Mouse (Mus musculus) brown adipose tissue, adult 24 weeks (tissue): ENCODE data around the gene Myo1a. TPM values are rescaled to one million over a fixed set of nuclear protein-coding genes. Genes with fewer than 3 reads are reported as not detected.

Experiments used
- H3K27ac ChIP-seq: fragments of 200-500 bp; replicated peaks from 2 replicates; pipeline ENCODE4 v1.5.1; 2012; ENCODE audit warnings: low read depth, mild to moderate bottlenecking, low read length
- H3K4me1 ChIP-seq: fragments of 200-500 bp; 2 replicates; pipeline ENCODE4 v1.6.1; 2012; ENCODE audit warnings: low read length, mixed read lengths; ENCODE audit not compliant: control insufficient read depth, insufficient read depth, insufficient read length
- H3K4me3 ChIP-seq: fragments of 200-500 bp; 2 replicates; pipeline ENCODE4 v1.5.1; 2012; ENCODE audit warnings: low read depth, mild to moderate bottlenecking, low read length, moderate library complexity; ENCODE audit not compliant: insufficient read depth
- polyA plus RNA-seq: library from polyadenylated mRNA; stranded (reverse); fragments of >200 nt; gene quantifications from 2 replicates; pipeline ENCODE4 v1.2.4, GENCODE M21; 2012; ENCODE audit not compliant: missing spikeins, insufficient read depth, insufficient read length

Gene Myo1a
- polyA plus RNA-seq, 1 experiment = not detected

DNA sequence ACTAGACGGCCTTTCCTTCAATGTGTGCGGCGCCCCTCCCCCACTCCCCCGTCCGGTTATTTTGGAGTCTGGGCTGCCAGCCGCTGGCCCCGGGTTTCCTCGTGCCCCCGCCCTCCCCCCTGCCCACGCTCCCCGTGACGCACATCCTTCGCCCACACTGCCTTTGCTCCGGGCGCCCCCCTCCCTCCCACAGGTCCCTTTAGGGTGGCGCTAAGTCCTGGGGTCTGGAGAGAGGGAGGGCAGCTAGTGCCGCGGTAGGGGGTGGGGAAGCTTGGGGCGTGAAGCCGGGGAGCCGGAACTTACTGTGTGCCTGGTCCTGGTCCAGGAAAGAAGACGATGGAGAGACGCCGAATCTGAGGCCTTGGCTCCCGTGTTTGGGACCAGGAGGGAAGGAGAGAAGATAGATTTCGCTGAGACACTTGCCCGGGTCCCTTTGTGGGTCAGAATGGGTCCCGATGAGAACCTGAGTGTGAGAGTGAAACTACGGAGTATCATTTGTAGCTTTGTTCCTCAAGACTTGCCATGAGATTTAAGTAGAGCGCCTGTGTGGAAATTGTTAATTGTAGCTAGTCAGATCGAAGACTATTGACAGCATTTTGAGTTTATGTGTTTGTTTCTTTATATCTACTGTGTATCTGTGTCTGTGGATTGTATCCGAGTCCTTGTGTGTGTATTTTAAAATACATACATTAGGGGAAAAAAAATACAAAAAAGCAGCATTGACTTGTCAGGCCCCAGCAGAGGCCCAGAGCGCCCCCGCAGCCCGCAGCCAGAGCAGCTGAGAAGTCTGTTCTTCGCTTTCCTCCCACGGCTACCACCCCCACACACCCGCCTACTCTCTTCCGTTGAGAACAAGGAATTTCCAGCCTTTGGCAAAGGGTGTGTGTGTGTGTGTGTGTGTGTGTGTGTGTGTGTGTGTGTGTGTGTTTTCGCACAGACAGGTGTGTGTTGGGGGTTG is 36.6 kb upstream of the Myo1a start, which contains the start of gene Nab2:
Gene Nab2, minus strand, starts transcription at position 476 of the 958 bp plus-strand sequence.
- peaks cover 3% of the 10 kb centered on the region for H3K4me1 ChIP-seq
- H3K27ac ChIP-seq = peak within 1 kb of the TSS; percentile 100
- H3K4me3 ChIP-seq = peak within 1 kb of the TSS; percentile 64

DNA sequence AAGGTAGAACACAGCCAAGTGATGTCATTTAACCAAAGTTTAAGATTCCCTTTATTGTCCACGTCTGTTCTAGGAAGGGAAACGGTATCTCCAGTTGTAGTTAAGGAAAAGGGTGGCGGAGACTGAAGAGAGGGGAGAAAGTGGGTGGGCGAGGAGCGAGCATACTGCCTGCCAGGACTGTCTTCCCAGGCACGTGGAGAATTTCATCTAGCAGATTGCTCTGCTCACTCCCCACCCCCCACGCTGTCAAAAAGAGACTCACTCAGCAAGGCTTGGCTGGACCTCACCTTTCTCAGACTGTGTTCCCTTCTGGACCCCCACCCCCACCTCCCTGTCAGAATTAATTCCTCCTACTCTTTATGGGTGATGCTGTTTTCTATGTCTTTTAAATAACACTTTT is 35.8 kb upstream of the Myo1a start:
- Histone ChIP-seq H3K4me3 (0 out of 2 replicates have a peak overlapping the region, but pooled peaks have one; percentile 64), H3K27ac (peak overlapping the region; percentile 100), H3K4me1 (peaks cover 3% of the 10 kb centered on the region)

DNA sequence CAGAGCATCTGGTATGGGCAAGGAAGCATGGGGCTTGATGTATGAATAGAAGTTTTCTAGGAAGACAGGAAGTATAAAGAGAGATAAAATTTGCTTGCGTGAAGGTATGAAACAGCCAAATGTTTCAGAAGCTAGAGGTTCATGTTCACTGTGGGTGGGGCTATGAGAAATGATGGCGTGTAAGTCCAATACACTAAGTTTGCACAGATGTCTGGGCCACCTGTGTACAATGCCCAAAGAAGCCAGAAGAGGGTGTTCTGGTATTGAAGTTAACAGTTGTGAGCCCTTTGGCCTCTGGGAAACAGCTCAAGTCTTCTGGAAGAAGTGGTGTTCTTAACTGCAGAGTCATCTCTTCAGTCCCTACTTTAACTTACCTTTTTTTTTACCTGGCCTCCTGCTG is 34.8 kb upstream of the Myo1a start:
- Histone ChIP-seq H3K27ac (no peak overlapping the region), H3K4me3 (no peak overlapping the region), H3K4me1 (peaks cover 3% of the 10 kb centered on the region)

DNA sequence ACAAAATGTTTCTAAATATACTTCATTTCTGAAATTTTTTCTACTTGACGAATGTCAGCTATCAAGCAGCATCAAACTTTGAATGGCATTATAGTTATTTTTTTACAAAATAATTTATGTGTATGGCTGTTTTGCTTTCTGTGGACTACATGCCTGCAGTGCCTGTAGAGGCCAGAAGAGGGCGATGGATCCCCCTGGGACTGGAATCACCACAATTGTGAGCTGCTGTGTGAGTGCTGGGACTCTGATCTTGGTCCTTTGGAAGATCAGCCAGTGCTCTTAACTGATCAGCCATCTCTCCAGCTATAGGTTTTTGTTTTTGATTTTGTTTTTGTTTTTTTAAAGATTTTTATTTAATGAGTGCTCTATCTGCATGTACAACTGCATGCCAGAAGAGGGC is 33.7 kb upstream of the Myo1a start:
- Histone ChIP-seq H3K4me1 (peaks cover 3% of the 10 kb centered on the region; the same call in 1 of the 2 replicates), H3K27ac (no peak overlapping the region), H3K4me3 (no peak overlapping the region)

DNA sequence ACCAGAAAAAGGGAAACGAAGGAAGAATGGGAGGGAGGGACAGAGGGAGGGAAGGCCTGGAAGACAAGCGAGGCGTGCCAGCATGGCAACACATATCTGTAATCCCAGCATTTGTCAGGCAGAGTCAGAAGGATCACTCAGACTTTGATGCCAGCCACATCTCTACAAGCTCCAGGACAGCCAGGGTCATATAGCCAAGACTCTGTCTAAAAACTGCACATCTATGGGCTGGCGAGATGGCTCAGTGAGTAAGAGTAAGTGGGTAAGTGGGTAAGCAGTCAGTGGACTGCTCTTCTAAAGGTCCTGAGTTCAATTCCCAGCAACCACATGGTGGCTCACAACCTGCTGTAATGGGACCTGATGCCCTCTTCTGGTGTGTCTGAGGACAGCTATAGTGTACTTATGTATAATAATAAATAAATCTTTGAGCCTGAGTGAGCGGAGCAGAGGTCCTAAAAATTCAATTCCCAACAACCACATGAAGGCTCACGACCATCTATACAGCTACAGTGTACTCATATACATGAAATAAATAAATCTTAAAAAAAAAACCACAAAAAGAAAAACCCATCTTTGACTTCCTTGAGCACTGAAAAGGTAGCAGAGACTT is 30.8 kb upstream of the Myo1a start:
- H3K4me1 ChIP-seq = peaks cover under 1% of the 10 kb centered on the region; the same call in 1 of the 2 replicates
- no peak overlapping the region for H3K27ac ChIP-seq
- H3K4me3 ChIP-seq = no peak overlapping the region

DNA sequence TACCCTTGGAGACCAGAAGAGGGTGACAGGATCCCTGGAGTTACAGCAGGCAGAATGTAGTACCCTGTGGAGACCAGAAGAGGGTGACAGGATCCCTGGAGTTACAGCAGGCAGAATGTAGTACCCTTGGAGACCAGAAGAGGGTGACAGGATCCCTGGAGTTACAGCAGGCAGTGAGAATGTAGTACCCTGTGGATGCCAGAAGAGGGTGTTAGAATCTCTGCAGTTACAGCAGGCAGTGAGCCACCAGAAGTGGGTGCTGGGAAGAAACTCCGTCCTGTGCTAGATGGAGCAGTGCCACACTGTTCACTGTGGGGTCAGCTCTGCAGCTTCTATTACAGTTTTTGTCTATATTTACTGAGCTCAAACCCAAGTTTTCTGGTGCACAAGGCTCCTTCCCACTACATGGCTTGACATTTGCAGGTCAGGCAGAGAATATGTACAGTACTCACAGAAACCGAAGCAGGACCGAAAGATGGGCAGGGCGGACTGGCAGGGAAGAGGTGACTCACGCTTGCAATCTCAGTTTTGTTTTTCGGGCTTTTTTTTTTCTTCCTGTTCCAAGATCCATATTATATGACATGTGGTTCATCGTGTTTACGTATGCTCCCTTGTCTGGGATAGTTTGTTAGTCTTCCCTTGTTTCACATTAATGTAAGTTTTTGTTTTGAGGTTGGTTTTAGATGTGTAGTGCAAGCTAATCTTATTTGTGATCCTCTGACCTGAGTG is 30.0 kb upstream of the Myo1a start:
- H3K4me3 ChIP-seq = peak overlapping the region; percentile 22; the same call in 1 of the 2 replicates

DNA sequence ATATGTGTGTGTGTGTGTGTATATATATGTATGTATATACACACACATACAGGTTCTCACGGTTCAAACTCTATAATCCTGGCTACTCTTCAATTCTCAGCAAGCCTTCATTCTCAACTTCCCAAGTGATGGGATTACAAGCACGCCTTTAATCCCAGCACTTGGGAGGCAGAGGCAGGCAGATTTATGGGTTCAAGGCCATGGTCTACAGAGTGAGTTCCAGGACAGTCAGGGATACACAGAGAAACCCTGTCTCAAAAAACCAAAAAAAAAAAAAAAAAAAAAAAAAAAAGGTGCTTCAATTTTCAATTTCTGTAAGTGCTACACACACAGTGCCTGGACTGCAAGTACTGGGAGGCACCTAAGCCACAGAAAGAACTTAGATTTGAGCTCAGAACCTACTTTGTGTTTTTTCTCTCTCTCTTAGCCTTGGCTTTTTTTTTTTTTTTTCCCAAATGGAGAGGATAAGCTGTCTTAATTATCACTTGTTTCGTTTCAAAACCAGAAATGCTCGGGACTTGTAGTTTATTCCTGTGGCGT is 29.0 kb upstream of the Myo1a start:
- peak overlapping the region; percentile 71; the same call in 1 of the 2 replicates for H3K4me3 ChIP-seq
- H3K4me1 ChIP-seq = no peaks in the 10 kb centered on the region
- H3K27ac ChIP-seq = peak overlapping the region; percentile 60; the same call in 1 of the 2 replicates

More for the DNA sequence above, 30.0 kb upstream of the Myo1a start:
- no peaks in the 10 kb centered on the region for H3K4me1 ChIP-seq
- H3K27ac ChIP-seq = peak overlapping the region; percentile 50

DNA sequence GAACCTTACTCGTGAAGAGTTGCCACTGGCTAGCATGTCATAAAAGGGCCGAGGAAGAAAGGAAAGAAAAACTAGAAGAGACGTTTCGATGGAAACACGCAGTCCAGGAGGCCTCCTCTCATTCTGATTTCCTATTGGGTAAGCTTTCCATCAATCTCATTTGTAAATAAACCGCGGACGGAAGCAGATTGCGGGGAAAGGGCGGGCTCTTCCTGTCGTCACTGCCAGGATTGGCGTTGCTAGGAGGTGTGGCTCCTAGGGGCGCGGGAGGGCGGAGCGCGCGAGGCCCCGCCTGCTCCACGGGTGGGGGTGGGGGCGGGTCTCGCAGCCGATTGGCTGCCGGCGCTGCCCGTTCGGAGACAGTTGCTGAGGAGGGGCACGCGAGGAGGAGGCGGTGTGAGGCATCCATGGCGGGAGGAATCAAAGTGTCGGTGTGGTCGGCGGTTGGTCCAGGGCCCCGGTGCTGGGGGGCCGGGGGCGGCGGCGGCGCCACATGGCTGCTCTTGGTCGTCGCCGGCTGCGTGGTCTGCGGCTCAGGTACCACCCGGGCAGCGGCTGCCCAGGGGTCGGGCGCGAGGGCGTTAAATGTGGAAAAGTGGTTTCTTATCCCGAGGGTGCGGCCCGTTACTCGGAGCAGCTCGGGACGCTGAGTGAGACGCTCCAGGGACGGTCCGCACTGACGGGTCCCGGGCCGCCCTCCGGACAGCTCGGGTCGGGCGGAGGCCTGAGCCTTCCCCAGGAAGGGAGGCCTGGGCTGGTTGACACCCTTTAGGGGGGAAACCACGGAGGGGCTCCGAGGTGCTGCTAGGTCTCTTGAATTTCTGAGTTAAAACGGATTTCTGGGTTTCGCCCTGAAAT is 28.1 kb upstream of the Myo1a start:
- Histone ChIP-seq H3K27ac (peak overlapping the region; percentile 60), H3K4me1 (no peaks in the 10 kb centered on the region), H3K4me3 (peak overlapping the region; percentile 71)

DNA sequence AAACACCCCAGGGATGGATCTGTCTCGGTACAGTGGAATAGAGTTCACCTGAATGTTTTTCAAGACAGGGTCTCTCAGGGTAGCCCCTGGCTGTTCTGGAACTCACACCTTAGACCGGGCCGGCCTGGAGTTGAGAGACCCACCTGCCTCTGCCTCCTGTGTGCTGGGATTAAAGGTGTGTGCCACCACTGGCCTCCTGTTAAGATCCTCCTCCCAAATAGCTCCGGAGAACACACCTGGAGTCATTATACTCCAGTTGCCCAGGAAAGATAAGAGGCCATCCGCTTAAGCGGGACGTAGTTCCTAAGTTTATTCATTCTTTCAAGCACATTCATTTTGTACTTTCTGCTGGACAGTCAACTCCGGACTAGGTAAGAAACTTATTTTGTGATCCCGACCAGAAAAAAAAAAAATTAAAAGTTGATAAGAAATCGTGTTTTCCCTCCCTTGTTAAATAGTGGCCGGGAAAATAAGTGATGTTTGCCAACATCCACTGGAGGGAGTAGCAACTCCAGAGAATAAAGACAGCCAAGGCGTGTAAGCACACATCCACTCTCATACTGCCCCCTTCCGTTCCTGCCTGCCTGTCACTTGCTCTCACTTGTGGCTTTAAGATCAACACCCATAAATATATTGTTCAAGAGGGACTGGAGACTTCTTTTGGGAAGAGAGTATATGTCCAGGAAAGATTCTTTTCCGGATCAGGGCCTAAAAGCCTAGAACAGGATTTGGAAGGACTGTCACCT is 27.2 kb upstream of the Myo1a start:
- Histone ChIP-seq H3K27ac (no peak overlapping the region), H3K4me1 (no peaks in the 10 kb centered on the region)

DNA sequence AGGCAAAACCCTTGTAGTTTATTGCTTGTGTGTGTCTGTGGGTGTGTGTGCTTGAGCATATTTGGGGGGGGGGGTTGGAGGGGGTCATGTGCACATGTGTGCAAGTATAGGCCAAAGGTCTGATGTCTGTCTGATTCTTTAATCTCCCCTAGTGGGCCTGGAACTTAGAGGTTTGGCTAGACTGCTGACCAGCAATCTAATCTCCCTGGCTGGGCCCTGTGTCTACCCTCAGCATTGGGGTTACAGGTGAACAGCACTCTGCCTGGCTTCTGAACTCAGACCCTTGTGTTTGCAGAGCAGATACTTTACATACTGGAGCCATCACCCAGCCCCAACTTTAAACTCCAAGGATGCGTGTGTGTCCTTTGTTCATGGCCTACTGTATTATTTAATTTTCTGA is 25.8 kb upstream of the Myo1a start:
- no peak overlapping the region for H3K27ac ChIP-seq
- H3K4me3 ChIP-seq = no peak overlapping the region
- no peaks in the 10 kb centered on the region for H3K4me1 ChIP-seq

More for the DNA sequence above, 27.2 kb upstream of the Myo1a start:
- peak overlapping the region; percentile 68 for H3K4me3 ChIP-seq

DNA sequence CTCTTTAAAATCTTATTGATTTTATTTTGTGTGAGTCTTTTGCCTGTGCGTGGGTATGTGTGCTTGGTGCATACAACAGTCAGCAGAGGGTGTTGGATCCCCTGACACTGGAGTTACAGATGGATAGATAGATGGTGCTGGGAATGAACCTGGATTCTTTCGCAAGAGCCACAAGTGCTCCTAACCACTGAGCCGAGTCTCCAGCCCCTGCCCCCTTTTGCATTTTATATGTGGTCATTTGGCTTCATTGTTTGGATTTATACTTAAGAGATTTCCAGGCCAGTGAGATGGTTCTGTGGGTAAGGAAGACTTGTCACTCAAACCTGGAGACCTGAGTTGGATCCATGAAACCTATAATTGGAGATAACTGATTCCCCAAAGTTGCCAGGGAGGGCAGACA is 25.1 kb upstream of the Myo1a start:
- H3K4me1 ChIP-seq = no peaks in the 10 kb centered on the region
- H3K4me3 ChIP-seq = no peak overlapping the region
- H3K27ac ChIP-seq = no peak overlapping the region

DNA sequence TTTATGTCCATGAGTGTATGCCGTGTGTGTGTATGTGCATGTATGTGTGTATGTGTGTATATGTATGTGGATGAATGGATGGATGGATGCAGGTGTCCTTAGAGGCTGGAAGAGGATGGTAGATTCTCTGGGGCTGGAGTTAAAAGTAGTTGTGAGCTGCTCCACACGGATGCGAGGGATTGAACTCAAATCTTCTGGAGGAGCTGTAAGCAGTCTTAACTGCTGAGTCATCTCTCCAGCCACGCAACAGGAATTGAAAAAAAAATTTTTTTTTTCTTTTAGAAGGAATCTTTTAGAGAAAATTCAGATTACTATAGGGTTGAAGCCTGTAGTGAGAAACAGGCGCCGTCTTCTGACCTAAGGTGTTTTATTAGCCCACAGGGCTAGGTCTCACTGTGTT is 22.1 kb upstream of the Myo1a start:
- Histone ChIP-seq H3K27ac (no peak overlapping the region), H3K4me3 (no peak overlapping the region), H3K4me1 (no peaks in the 10 kb centered on the region)

DNA sequence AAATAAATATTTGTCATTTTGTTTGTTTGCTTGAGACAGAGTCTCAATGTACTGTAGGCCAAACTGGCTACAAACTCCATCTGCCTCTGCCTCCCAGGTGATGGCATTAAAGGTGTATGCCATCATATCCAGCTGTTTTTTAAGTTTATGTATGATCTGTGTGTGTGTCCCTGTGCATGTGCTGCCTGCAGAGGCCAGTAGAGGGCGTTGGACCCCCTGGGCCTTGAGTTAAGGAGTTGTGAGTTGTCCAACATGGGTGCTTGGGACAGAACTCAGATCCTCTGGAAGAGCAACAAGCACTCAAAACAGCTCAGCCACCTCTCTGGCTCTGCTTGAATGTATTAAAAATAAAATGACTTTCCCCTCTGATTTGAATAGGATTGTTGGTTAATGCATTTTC is 13.9 kb upstream of the Myo1a start:
- no peak overlapping the region for H3K4me3 ChIP-seq
- H3K4me1 ChIP-seq = no peaks in the 10 kb centered on the region

More for the DNA sequence above, 13.9 kb upstream of the Myo1a start:
- no peak overlapping the region for H3K27ac ChIP-seq
